Mouse (Mus musculus) ovary, postnatal 14 days (tissue): ENCODE results near the gene Dapk3.

ENCODE experiments used
- DNase-seq: peaks from one replicate; pipeline ENCODE4 v3.0.0; 2022; ENCODE audit warnings: low spot score

The Dapk3 gene

DNA sequence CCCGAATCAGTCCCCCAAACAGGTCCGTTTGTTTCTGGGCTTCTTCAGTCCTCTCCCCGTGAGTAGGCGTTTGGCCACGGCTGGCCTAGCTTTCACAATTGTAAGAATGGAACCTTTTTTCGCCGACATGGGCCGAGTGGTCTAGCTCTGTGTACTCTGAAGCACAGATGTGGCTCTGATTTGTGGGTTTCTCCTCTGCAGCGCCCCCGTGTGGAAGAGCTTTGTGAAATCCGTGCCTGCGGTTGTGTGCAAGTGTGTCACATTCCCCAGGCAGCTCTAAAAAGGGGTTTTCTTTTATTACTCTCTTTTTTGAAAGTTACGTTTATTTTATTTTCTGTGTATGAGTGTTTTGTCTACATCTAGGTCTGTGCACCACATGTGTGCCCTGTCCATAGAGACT is 58.1 kb downstream of the Dapk3 start:
- DNase-seq = peak; percentile 52

DNA sequence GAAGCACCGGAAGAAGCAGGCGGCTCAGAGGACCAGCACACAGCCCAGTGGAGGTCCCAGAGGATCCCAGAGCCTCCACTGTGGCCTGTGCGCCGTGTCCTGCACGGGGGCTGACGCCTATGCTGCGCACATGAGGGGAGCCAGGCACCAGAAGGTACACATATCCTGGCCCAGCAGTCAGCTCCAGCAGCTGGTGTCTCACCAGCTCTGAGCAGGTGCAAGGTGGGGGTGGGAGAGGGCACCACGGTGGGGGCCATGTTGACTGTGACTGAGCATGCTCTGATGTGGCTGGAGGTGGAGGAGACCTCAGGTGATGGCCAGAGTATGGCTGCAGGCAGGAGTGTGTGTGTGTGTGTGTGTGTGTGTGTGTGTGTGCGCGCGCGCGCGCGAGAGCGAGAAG is 59.2 kb downstream of the Dapk3 start:
- DNase-seq = no peak
